Mouse (Mus musculus) stomach, postnatal 0 days (tissue): ENCODE measurements around the gene Iqch.

ENCODE experiments used
- CTCF ChIP-seq: IDR thresholded peaks from 2 replicates; pipeline ENCODE4 v1.5.1; 2016; ENCODE audit warnings: antibody characterized with exemption, low read depth, mild to moderate bottlenecking, moderate library complexity
- EP300 ChIP-seq: optimal IDR thresholded peaks from 2 replicates; pipeline ENCODE3; 2016; ENCODE audit warnings: antibody characterized with exemption

DNA sequence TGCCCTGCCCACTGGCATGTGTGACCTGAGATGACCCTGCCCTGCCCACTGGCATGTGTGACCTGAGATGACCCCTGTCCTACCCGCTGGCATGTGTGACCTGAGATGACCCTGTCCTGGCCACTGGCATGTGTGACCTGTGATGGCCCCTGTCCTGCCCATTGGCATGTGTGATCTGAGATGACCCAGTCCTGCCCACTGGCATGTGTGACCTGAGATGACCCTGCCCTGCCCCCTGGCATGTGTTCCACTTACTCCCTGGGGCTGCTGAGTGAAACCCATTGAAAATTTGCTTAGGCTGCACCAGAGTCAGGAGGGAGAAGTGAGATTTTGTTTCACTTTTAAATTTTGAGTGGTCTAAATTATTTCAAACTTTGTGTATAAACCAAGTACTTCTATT is 46.0 kb downstream of the Iqch start:
- TF ChIP-seq EP300 (no peak), CTCF (no peak)
